Mouse (Mus musculus) embryo, embryonic 10 days (tissue): ENCODE results near the gene Il20ra.

ENCODE experiments used
- DNase-seq: peaks from one replicate; pipeline ENCODE4 v3.0.0-alpha.2; 2015; ENCODE audit warnings: low spot score

The Il20ra gene

DNA sequence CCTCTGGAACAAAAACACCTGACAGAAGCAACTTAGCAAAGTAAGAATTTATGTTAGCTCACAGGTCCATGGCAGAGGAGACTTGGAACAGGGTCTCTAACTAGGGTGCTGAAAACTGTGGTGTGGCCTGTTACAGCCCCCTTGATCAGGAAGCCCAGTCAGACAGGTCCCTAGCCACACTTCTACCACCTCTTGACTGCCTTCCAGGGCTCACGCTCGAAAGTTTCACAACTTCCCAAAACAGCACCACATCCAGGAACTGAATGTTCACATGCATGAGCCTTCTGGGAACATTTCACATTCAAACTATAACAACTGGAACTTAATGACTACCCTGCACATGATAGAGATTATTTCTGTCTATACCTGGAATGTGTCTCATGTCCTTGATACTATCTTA is 53.1 kb downstream of the Il20ra start:
- DNase-seq = no peak

DNA sequence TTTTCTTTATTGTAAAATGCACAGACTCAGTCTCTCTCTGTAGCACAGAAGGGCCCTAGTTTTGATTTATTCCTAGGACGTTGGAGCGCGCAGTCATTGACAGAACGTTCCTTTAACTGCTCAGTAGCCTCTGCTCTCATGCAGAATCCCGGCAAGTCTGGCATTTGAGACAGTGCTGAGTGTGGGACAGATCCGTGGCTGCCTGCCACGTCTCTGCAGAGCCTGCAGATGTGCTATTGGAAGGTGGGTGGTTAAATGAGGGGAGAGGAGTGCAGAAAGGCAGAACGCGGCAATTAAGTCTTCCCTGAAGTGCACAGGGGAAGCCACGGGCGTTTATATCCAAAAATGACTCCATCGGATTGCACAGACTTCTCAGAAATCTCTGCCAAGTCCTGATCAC is 66.7 kb downstream of the Il20ra start:
- DNase-seq = no peak

DNA sequence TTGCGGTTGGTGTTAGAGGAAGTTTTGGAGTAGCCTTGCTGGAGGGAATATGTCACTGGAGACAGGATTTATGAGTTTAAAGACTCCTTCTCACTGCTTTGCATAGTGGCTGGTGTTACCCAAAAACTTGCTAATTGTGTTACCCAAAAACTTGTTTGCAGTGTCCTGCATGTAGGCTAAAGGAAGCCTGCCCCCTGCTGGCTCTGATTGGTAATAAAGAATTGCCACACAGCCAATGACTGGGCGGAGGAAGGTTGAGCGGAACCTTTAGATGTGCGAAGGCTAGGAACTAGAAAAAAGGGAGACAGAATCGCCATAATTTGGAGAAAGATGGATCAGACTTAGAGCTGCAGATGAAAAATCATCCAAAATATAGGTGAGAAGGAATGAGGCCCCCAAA is 69.0 kb downstream of the Il20ra start:
- DNase-seq = no peak

DNA sequence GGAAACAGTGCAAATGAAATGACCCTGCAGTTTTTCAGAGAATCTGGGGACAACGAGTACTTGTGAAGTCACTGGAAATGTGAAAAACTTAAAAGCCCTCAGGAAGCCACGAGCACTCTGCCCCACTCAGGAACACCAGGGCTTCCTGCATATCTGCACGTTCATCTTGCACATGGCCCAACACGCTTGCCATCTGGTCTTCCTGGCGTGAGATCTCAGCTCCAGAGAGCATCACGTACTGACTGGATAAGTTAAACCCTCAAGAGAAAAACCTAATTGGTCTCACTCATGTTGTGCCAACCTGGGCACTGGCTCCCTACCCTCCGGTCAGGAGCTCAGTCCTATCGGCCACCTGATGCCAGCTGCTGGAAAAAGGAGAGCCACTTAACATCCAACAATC is 82.6 kb downstream of the Il20ra start:
- DNase-seq = no peak

DNA sequence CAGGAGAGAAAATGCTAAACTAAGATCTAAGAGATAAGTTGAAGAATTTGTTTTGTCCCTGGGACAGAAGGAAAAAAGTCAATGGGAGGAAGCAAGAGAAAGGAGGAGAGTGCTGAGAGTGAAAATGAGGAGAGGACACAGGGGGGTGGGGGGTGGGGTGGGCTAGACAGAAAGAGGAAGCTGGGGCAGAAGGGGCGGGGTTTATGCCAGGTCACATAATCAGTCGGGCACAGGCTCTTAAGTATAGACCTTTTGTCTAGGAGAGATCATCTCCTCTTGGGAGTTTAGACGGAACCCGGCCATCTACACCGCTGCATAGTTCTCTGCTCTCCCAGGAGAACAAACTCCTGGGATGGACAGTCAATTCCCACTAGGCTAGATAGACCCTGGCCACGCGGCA is 90.6 kb downstream of the Il20ra start:
- DNase-seq = no peak

DNA sequence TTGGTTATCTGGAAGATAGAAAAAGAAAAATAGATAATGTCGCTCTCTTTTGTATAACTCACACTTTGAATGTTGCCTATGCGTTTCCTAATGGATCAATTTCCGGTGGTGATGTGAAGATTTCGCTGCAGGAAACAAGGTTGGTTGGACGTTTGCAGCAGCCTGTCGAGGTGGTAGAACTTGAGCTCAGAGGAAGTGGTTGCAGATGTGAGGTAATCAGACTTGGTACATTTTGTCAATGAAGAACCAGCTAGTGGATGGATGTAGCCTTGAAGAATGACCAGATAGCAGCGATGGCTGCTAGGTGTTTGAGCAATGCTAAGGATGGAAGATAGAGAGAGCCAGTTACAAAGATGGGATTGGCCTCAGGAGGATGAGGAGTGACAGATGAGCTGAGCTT is 92.4 kb downstream of the Il20ra start:
- DNase-seq = no peak
